Mouse (Mus musculus) midbrain, postnatal 0 days (tissue): ENCODE data around the gene Fat3. TPM values are rescaled to one million over a fixed set of nuclear protein-coding genes. Genes with fewer than 3 reads are reported as not detected.

Experiments
- ATAC-seq: fragments of 200-750 bp; cut with Nextera tagmentation; 2 replicates; pipeline ENCODE4 v1.8.0; 2017; ENCODE audit warnings: moderate number of reproducible peaks, mild to moderate bottlenecking, moderate TSS enrichment, moderate library complexity; ENCODE audit not compliant: low FRiP score
- DNase-seq: peaks from one replicate; pipeline ENCODE4 v3.0.0-alpha.2; 2015; ENCODE audit warnings: low spot score
- H3K27ac ChIP-seq: fragments of 300-500 bp; sonication (generic); 2 replicates; pipeline ENCODE4 v1.5.1; 2014; ENCODE audit warnings: low read depth, mild to moderate bottlenecking, low read length, mixed read lengths
- H3K27me3 ChIP-seq: fragments of 300-500 bp; sonication (generic); 2 replicates; pipeline ENCODE4 v1.6.1; 2014; ENCODE audit warnings: low read length, control low read depth, mixed read lengths; ENCODE audit not compliant: insufficient read depth
- H3K36me3 ChIP-seq: fragments of 300-500 bp; sonication (generic); 2 replicates; pipeline ENCODE4 v1.6.1; 2014; ENCODE audit warnings: low read length, control low read depth, mixed read lengths; ENCODE audit not compliant: insufficient read depth
- H3K4me1 ChIP-seq: fragments of 300-500 bp; sonication (generic); 2 replicates; pipeline ENCODE4 v1.6.1; 2014; ENCODE audit warnings: mild to moderate bottlenecking, control low read depth, antibody characterized with exemption, low read length, mixed read lengths; ENCODE audit not compliant: insufficient read depth
- H3K4me2 ChIP-seq: fragments of 300-500 bp; sonication (generic); 2 replicates; pipeline ENCODE4 v1.6.1; 2014; ENCODE audit warnings: low read depth, mild to moderate bottlenecking, low read length, mixed read lengths; ENCODE audit not compliant: poor library complexity, severe bottlenecking
- H3K4me3 ChIP-seq: fragments of 300-500 bp; sonication (generic); 2 replicates; pipeline ENCODE4 v1.5.1; 2014; ENCODE audit warnings: low read depth, mild to moderate bottlenecking, low read length, moderate library complexity
- H3K9ac ChIP-seq: fragments of 300-500 bp; sonication (generic); replicated peaks from 2 replicates; pipeline ENCODE4 v1.6.1; 2014; ENCODE audit warnings: mild to moderate bottlenecking, low read length, moderate library complexity, mixed read lengths; ENCODE audit not compliant: poor library complexity, severe bottlenecking
- H3K9me3 ChIP-seq: fragments of 300-500 bp; sonication (generic); 2 replicates; pipeline ENCODE4 v1.6.1; 2016; ENCODE audit warnings: low read length, control low read depth
- CTCF ChIP-seq: IDR thresholded peaks from 2 replicates; pipeline ENCODE4 v1.5.1; 2016; ENCODE audit warnings: antibody characterized with exemption, mild to moderate bottlenecking
- WGBS: fragments of 180-500 bp; shearing (Covaris S2); extraction: QIAGEN DNeasy Blood & Tissue Kit; methylation state at CpG from one replicate; pipeline ENCODE4 v1.1.7; 2014; 5-methylcytosine and 5-hydroxymethylcytosine counted together
- polyA plus RNA-seq: library from polyadenylated mRNA; unstranded; fragments of >200 nt; fragmentation: Nextera tagmentation; extraction: Ambion mirVana; gene quantifications from 2 replicates; pipeline ENCODE4 v1.2.1, GENCODE M21; 2015
- total RNA-seq: library from RNA; depleted of rRNA; stranded (reverse); fragments of >200 nt; gene quantifications from 2 replicates; pipeline ENCODE4 v1.2.3, GENCODE M21; 2014

Gene Fat3
- total and polyA plus RNA-seq, 2 experiments from 2014 or later: 7.6 to 63.7 TPM

DNA sequence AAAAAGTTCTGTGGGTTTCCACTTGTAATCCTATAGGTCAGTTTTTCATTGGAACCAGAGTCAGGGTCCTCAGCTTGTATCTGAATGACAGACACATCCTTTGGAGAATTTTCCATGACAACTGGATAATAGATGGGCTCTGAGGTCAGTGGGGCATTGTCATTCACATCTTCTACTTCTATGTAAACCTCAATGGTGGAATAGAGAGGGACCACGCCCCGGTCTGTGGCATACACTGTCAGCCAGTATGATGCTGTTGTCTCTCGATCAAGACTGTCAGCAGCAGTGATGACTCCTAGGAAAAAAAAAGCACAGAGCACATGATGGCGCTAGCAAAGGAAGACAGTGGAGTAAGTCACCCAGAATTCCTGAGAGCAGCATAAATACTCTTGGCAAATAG is 254.3 kb downstream of the Fat3 start:
- DNase-seq (no peak), ATAC-seq (no peak)
- no peaks in the 10 kb centered on the region for H3K27me3 ChIP-seq
- no peaks in the 10 kb centered on the region for H3K4me1 ChIP-seq
- no peak for TF ChIP-seq CTCF
- no peaks in the 10 kb centered on the region for H3K36me3 ChIP-seq
- no peak overlapping the region for H3K9ac ChIP-seq
- H3K4me2 ChIP-seq: no peak overlapping the region
- no peak overlapping the region for H3K27ac ChIP-seq
- no peak overlapping the region for H3K4me3 ChIP-seq
- H3K9me3 ChIP-seq: no peaks in the 10 kb centered on the region
- WGBS: 80% methylated on average over 4 of the region's 4 CpGs

DNA sequence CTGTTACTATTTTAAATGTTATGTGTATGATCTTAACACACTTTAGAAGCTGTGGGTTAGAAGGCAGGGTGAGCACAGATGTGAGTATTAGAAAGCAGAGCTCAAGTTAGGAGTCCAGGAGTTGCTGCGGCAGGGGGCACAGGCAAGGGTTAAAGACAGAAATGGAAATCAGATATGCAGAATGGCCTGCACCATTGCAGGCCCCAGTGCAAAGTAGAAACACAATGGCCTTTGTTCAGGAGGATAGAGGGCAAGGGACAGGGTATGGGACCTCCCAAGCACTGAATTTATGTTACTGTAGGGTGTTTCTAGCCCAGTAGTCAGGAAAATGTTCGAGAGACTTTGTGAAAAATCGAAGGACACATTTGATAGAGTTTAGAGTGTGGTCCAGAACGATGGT is 269.5 kb downstream of the Fat3 start:
- H3K36me3 ChIP-seq: no peaks in the 10 kb centered on the region
- H3K4me3 ChIP-seq: no peak overlapping the region
- H3K4me2 ChIP-seq: no peak overlapping the region
- H3K9ac ChIP-seq: no peak overlapping the region
- ATAC-seq (no peak), DNase-seq (no peak)
- no peak for TF ChIP-seq CTCF
- no peak overlapping the region for H3K27ac ChIP-seq
- H3K27me3 ChIP-seq: no peaks in the 10 kb centered on the region
- WGBS: 36% methylated on average over 4 of the region's 4 CpGs
- H3K9me3 ChIP-seq: no peaks in the 10 kb centered on the region
- H3K4me1 ChIP-seq: 0 out of 2 replicates have a peak, but pooled peaks cover 4% of the 10 kb centered on the region

DNA sequence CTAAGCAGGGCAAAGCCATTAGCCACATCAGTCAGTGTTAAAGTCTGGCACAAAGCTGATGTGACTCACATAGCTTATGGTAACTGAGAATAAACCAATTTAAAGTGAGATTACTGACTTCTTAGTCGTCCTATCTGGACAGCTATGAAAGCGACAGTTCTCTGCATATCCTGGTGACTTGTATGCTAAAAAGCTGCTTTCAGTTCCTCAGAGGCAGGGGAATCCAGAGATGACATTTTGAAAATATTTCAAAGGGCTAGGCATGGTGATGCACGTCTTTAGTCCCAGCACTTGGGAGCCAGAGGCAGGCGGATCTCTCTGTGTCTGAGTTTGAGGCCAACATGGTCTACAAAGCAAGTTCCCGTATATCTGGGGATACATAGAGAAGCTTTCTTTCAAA is 272.2 kb downstream of the Fat3 start:
- Histone ChIP-seq H3K4me2 (no peak overlapping the region), H3K27me3 (no peaks in the 10 kb centered on the region), H3K9ac (no peak overlapping the region), H3K4me3 (no peak overlapping the region), H3K4me1 (0 out of 2 replicates have a peak, but pooled peaks cover 4% of the 10 kb centered on the region), H3K9me3 (no peaks in the 10 kb centered on the region), H3K36me3 (no peaks in the 10 kb centered on the region), H3K27ac (no peak overlapping the region)
- TF ChIP-seq CTCF: no peak
- ATAC-seq (no peak), DNase-seq (no peak)
- 75% methylated on average over 5 of the region's 5 CpGs for WGBS

DNA sequence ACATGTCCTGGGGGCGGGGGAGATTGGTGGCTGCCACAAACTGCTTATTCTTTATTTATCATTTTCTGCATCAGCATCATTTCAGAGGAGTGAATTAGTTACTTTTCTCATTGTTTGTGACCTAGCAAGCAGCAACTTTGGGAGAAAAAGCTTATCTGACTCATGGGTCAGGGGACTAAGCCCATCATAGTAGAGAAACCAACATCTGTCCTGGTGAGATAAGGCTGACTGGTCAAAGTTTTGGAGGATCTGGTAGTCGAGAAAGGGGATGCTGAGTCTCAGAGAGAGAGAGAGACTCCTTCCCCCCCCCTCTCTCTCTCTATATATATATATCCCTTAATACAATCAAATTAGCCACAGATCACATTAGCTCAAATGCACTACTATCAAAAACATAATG is 273.7 kb downstream of the Fat3 start:
- WGBS: 68% methylated on average over 2 of the region's 2 CpGs
- no peak overlapping the region for H3K9ac ChIP-seq
- DNase-seq (no peak), ATAC-seq (no peak)
- H3K4me2 ChIP-seq: no peak overlapping the region
- no peaks in the 10 kb centered on the region for H3K27me3 ChIP-seq
- H3K36me3 ChIP-seq: no peaks in the 10 kb centered on the region
- H3K27ac ChIP-seq: no peak overlapping the region
- 0 out of 2 replicates have a peak, but pooled peaks cover 5% of the 10 kb centered on the region for H3K4me1 ChIP-seq
- H3K4me3 ChIP-seq: no peak overlapping the region
- H3K9me3 ChIP-seq: no peaks in the 10 kb centered on the region
- no peak for TF ChIP-seq CTCF

DNA sequence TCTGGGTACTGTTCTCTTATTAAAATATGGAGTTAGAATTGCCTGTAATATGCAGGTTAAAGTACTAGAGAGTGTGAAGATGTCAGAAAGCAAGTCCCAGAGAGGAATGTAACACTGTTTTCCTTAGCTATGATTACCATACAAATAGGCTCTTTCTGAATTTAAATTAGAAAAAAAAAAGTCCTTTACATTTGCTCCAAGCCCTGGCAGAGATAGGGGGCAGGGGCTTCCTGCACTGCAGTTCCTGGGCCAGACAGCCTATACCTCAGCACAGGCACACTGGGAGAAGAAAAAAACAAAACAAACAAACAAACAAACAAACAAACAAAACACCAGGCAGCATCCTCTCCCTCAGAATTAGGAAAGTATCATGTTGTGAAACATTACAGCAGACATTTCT is 274.5 kb downstream of the Fat3 start:
- H3K4me2 ChIP-seq: no peak overlapping the region
- ATAC-seq (no peak), DNase-seq (no peak)
- no peak for TF ChIP-seq CTCF
- no peak overlapping the region for H3K9ac ChIP-seq
- H3K4me3 ChIP-seq: no peak overlapping the region
- no peaks in the 10 kb centered on the region for H3K36me3 ChIP-seq
- no peaks in the 10 kb centered on the region for H3K27me3 ChIP-seq
- H3K9me3 ChIP-seq: no peaks in the 10 kb centered on the region
- no peak overlapping the region for H3K27ac ChIP-seq
- H3K4me1 ChIP-seq: peaks cover 8% of the 10 kb centered on the region; the same call in 1 of the 2 replicates

DNA sequence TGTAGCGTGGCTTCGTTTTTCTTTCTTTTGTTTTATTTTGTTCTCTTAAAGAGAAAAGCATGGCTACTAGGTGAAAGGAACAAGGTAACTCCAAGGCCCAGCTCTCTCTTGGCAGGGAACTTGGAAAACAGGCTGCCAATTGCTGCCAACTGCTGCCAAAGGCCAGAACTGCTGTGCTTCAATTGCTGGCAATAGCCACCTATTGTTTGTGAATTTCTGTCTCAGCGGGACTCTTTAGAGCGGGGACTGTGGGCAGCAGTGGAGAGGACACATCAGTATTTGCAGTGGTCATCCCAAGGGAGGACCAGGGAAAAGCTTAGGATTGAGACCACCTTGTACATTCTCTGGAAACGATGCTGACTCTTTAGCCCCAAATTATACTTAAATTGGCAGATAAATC is 279.2 kb downstream of the Fat3 start:
- WGBS: 48% methylated on average over 5 of the region's 5 CpGs
- Histone ChIP-seq H3K9me3 (no peaks in the 10 kb centered on the region), H3K27ac (no peak overlapping the region), H3K4me1 (peaks cover 7% of the 10 kb centered on the region; the same call in 1 of the 2 replicates), H3K27me3 (no peaks in the 10 kb centered on the region), H3K4me2 (no peak overlapping the region), H3K36me3 (no peaks in the 10 kb centered on the region), H3K4me3 (no peak overlapping the region), H3K9ac (no peak overlapping the region)
- 0 out of 2 replicates have a peak, but pooled peaks have one; percentile 20 for TF ChIP-seq CTCF
- no peak for ATAC-seq
- DNase-seq: peak; percentile 83
